Mouse (Mus musculus): ENCODE measurements around the gene Zfp738.
A peak's percentile ranks its signal among the peaks of the same experiment; 100 is the strongest.
"Not testable (repeated sequence)": the region's sequence is repeated elsewhere in the genome, so short reads cannot be mapped to it uniquely, and the experiment has no call there.

Gene Zfp738

DNA sequence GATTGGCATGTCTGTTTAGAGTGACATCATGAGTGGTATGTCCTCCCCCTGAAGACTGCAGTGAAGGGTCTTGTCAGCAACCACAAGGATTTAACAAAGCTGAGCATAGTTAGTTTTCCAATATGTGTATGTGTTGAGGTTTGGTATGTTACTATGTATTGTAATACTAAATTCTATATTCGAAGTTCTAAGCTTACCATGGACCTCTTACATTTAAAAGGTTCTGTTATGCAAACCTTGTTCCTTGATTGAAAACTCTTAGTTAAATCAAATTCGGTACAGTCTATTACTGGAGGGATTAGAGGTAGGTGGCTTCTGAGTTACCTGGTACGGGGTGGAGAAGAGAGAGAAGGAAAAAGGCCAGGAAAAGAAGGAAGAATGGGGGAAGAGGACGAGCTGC lies at the start of gene Zfp738:
Zfp738 (minus strand) TSS at position 101 of the 400 bp plus-strand sequence.
- DNase-seq: no peak

DNA sequence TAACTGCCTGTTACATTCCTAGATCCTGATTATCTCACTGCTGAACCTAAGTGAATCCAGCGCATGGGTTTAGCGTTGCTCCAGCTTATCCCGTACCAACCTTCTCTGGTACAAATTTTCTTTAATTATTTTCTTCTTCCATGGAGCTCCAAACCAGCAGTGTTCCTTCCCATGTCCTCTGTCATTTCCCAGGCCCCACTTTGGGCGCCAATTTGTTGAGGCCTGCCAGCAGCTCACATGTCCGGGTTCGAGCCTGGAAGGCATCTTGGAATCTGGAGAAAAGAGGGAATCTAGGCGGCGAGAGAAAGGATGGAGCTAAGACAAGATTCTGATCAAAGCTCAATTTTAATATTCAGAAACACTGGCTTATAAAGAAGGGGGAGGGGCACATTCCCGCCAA lies 47.5 kb upstream of the Zfp738 start:
- not testable (repeated sequence) for DNase-seq

DNA sequence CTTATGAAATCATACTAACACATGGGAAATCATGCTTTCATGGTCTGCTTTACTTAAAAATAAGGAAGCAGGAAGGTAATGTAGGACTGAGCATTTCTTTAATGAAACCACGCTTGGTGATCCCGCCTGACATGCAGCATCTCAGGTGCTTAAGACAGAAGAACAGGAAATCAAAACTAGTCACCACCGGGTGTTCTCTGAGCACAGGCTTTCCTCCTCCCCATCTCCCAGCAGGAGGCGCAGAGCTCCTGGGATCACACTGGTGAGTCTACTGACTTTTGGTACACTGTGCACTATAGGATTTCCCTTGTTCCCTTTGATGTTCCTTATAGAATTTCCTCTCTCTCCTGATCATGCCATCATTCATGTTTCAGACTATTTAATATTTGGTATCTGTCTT lies 42.6 kb upstream of the Zfp738 start:
- peak; percentile 24 to 35 for DNase-seq

DNA sequence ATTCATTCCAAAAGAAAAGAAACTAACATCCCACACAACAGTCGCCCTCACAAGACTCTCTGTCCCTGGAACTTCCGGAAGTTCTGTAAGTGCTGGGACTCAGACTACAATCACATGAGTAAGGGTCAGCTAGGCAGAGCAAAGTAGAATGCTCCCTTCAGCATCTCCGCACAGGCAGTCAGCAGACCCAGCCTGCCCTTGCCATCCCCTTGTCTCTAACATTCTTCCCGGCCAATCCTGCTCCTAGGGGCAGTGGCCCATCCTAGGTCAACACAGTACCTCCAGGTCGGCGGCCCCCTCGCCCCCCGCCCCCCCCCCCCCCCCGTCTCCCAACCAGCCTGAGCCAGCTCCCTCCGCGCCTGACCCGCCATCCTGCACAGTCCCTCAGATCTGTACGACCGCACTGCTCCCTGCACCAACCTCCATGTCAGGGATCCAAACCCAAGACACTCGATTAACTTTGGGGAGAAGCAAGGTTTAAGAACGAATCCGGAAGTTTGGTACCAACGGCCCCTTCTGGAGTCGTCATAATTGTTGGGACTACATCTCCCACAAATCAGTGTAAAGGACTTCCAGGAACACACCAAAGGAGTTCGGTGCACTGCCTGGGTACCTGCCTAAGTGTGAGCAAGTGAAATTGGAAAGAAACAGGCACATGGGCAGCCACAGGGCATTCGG lies 41.9 kb upstream of the Zfp738 start, which contains the start of gene Zfp65:
Zfp65 (minus strand) TSS at position 533 of the 678 bp plus-strand sequence.
- DNase-seq: peak; percentile 25 to 29

DNA sequence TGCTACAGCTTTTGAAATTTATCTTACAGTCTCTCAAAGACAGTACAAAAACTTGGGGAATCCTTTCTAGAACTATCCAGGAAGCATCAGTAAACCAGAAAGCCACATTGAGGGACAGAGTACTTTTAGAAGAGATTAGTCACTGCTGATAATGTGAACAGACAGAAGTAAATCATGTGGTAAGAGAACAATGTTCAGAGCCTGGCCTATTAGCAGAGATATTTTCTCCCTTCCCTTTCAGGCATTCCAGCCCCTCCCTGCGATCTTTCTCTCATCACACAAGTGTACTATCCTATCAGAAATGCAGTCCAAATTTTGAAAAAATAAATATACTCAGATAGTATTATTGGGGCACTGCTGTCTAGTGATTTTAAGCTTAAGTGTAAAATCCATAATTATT lies 41.2 kb upstream of the Zfp738 start:
- no peak for DNase-seq

DNA sequence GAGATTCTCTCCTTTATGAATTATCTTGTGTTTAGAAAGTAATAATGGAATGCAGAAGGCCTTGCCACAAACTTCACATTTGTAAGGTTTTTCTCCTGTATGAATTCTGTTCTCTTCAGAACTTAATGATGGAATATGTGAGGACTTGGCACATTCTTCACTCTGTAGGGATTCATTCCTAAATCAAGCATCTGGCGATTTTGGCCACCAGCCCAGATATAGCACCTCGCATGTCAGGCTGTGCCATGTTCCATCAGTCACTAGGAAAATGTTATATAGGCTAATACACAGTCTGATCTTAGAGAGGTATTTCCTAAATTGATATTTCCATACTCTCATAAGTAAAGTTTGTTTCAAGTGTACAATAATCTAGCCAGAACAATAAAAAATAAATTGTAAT lies 38.5 kb upstream of the Zfp738 start:
- DNase-seq: not testable (repeated sequence)

DNA sequence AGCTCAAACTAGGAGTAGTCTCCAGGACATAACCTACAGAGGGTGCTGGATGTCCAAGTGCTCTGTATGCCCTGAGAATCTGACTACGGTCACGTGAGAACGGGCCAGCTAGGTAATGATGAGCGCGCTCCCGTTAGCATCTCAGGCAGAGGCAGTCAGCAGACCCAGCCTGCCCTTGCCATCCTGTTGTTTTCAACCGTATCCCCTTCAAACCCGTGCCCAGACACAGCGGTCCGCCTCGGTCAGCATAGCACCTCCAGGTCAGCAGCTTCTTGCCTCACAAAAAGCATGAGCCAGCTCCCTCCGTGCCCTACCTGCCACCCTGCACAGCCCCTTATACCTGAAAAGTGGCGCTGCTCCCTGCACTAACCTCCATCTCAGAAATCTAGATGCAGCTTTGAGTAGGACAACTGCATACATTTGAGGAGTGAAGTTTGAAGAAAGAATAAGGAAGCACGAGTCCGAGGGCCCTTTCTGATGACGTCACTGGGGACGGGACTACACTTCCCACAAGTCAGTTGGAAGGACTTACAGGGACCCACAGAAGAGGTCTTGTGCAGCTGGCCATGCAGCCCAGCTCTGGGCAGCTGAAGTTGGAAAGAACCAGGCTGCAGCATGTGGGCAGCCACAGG lies 37.1 kb upstream of the Zfp738 start:
- peak; percentile 84 to 86 for DNase-seq

DNA sequence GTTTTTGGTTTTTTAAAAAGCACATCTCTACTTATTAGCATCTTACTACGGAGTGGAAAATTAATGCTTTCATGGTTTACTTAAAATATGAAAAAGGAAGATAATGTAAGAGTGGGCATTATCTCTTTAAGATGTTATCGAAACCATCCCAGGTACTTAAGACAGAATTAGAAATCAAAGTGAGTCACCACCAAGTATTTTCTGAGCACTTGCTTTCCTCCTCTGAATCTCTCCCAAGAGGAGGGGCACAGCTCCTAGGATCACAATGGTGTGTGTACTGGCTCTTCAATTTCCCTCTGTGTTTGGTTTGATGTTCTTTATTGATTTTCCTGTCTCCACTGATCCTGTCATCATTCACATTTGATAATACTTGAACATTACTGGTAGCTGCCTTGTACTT lies 3.0 kb downstream of the Zfp738 start:
- DNase-seq: not testable (repeated sequence)

DNA sequence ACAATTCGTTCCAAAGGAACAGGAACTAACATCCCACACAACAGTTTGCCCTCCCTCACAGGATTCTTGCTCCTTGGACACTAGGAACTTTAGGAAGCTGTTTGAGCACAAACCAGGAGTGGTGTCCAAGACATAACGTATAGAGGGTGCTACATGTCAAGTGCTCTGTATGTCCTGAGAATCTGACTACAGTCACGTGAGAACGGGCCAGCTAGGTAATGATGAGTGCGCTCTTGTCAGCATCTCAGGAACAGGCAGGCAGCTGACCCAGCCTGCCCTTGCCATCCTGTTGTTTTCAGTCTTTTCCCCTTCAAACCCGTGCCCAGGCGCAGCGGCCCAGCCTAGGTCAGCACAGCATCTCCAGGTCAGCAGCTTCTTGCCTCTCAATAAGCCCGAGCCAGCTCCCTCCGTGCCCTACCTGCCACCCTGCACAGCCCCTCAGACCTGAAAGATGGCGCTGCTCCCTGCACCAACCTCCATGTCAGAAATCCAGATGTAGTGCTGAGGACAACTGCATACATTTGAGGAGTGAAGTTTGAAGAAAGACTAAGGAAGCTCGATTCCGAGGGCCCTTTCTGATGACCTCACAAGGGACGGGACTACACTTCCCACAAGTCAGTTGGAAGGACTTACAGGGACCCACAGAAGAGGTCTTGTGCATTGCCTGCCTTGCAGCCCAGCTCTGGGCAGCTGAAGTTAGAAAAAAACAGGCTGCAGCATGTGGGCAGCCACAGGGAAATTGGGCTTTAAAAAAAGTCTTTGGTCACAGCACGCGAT lies 3.7 kb downstream of the Zfp738 start:
- peak; percentile 71 to 77 for DNase-seq

DNA sequence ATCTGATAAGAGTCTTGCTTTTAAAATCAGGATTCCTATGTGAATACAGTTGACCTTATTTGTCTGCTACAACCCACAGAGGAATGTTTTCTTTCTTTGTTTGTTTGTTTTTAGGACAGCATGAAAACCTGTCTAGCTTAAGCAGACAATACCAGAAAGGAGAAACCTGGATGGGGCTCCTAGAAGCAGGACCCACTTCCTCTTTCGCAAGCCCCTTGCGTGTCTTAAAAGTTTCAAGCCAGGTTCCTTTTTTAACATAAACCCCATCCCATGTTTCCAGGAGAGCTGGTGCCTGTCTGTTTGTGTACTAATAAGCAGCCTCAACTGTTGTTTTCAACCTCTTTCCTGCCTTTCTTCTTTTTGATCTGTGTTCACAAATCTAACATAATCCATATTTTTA lies 12.0 kb downstream of the Zfp738 start:
- no peak for DNase-seq

DNA sequence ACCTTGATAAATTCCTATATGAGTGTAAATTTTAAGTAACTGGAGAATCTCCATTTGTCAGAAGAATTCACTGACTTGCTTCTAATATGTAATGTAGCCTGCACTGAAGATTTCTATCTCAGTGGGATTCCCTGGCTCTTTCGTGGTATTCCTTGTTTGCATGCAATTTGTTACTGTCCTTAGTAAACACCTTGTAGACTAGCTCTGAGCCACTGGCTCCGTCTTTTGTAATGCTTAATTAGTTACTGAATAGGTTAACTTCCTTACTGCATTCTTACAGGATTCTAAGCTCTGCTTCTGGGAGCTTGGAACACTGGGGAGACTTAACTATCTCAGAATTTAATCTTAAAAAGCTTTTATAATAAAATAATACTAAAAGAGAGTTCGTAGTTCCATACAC lies 34.4 kb downstream of the Zfp738 start:
- no peak for DNase-seq

DNA sequence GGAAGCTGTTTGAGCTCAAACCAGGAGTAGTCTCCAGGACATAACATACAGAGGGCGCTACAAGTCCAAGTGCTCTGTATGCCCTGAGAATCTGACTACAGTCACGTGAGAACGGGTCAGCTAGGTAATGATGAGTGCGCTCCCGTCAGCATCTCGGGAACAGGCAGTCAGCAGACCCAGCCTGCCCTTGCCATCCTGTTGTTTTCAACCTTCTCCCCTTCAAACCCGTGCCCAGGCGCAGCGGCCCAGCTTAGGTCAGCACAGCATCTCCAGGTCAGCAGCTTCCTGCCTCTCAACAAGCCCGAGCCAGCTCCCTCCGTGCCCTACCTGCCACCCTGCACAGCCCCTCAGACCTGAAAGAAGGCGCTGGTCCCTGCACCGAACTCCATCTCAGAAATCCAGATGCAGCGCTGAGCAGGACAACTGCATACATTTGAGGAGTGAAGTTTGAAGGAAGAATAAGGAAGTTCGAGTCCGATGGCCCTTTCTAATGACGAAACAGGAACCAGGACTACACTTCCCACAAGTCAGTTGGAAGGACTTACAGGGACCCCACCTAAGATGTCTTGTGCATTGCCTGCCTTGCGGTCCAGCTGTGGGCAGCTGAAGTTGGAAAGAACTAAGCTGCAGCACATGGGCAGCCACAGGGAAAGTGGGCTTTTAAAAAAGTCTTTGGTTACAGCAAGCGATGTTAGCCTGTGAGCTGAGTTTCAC lies 49.4 kb downstream of the Zfp738 start, which contains the start of the genes Gm49345 and Zfp729a:
Gm49345 (minus strand) TSS at position 476 of the 714 bp plus-strand sequence.
Zfp729a (minus strand) TSS at position 498 of the 714 bp plus-strand sequence.
- peak; percentile 74 to 82 for DNase-seq

DNA sequence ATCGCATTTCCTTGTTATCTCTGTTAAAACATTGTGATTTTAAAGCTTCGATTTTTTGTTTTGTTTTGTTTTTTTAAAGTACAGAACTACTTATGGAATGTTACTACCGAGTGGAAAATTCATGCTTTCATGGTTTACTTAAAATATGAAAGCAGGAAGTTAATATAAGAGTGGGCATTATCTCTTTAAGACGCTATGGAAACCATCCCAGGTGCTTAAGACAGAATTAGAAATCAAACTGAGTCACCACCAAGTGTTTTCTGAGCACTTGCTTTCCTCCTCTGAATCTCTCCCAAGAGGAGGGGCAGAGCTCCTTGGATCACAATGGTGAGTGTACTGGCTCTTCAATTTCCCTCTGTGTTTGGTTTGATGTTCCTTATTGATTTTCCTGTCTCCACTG lies 76.8 kb downstream of the Zfp738 start:
- DNase-seq: no peak

DNA sequence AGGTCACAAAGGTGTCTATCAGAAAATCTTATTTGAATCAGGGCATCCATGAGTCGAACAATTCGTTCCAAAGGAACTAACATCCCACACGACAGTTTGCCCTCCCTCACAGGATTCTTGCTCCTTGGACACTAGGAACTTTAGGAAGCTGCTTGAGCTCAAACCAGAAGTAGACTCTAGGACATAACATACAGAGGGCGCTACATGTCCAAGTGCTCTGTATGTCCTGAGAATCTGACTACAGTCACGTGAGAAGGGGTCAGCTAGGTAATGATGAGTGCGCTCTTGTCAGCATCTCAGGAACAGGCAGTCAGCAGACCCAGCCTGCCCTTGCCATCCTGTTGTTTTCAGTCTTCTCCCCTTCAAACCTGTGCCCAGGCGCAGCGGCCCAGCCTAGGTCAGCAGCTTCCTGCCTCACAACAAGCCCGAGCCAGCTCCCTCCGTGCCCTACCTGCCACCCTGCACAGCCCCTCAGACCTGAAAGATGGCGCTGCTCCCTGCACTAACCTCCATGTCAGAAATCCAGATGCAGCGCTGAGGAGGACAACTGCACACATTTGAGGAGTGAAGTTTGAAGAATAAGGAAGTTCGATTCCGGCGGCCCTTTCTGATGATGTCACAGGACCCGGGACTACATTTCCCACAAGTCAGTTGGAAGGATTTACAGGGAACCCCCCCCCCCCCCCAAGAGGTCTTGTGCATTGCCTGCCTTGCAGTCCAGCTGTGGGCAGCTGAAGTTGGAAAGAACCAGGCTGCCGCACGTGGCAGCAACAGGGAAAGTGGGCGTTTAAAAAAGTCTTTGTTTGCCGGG lies 77.6 kb downstream of the Zfp738 start, which contains the start of gene Zfp729b:
Zfp729b (minus strand) TSS at position 642 of the 811 bp plus-strand sequence.
- DNase-seq: peak; percentile 86 to 89

All from thymus, postnatal 36 days (tissue).